Mouse (Mus musculus): ENCODE results near the gene Htr2b.

Htr2b gene

GRCm38 (mm10) chr1:86094413-86094812 is 17.4 kb downstream of the Htr2b start:
- no peak for DNase-seq (ENCODE audit: low read depth, low spot score)

DNA sequence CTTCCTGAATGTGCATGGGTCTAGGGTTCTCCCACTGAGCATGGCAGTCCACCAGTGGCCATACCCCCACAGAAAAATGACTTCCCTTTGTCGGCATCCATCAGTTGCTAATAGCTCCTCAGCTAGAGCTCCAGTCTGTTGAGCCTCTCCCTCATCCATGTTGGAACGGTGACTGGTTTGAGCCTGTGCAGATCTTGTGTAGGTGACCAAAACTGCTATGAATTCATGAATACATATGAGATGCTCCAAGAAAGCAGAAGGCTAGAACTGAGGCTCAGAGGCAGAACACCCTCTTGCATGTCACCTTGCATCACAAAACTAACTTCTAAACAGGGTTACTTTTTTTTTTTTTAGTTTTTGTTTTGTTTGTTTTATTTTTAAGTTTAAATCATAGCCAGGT is 35.2 kb downstream of the Htr2b start:
- no peak for DNase-seq (ENCODE audit: low read depth, low spot score)

GRCm38 (mm10) chr1:86064271-86064991 is 47.3 kb downstream of the Htr2b start, which contains the start of gene Psmd1:
Gene Psmd1 (plus strand): TSS chr1:86064387.
- DNase-seq (ENCODE audit: low read depth, low spot score): peak; percentile 90

DNA sequence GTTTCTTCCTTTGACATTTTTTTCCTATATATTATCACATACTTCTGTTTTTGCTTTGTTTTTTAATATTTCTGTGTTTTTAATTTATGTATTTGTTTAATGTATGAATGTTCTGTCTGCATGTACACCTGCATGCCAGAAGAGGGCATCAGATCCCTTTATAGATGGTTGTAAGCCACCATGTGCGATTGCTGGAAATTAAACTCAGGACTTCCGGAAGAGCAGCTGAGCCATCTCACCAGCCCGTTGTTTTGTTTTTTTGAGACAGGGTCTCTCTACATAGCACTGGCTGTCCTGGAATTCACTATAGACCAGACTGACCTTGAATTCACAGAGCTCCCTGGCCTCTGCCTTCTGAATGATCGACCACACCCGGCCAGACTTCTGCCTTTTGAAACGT is 49.2 kb downstream of the Htr2b start:
- DNase-seq (ENCODE audit: low read depth, low spot score): no peak

DNA sequence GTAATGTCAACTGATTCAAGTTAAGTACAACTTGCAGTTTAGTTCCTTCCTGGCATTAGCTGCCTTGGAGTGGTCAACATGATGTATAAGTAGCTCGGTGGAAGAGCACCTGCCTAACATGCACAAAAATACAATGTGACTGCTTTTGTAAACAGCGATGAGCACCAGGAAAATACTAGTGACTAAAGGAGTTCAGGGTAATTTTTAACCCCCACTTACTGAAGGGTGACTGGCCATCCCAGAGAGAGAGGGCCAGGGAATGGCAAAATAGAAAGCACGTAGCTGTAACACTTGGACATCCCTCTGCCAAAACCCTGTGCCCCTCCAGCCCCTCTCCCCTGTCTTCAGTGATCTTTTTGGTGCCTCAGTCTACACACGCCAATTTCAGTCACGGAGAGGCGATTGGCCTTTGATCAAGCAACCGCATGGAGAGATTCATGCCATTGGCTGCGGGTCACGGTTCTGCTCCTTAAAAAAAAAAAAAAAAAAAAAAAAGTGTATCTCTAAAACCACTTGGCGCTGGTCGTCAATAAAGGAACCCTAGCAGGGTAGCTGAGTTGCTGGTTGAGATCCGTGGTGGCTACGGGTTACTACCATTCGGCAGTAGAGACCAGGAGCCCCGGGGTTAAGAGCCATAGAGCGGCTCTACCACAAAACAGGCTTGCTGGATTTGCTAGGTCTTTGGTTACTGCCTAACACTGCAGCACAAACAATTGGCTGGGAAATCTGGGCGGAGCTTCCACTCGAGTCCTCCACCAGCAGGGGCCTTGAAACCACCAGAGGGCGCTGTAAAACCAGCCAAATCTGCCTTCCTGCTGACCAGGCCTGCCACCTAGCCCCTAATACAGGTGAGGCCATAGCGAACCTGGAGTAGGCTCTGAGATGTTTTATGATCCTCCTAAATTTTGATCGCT is 52.7 kb downstream of the Htr2b start:
- peak; percentile 76 for DNase-seq (ENCODE audit: low read depth, low spot score)

- DNase-seq (ENCODE audit: low read depth, low spot score): no peak
Measured at GRCm38 (mm10) chr1:86056284-86056683, 55.5 kb downstream of the Htr2b start.

GRCm38 (mm10) chr1:86054943-86055342 is 56.8 kb downstream of the Htr2b start:
- DNase-seq (ENCODE audit: low read depth, low spot score): no peak

DNA sequence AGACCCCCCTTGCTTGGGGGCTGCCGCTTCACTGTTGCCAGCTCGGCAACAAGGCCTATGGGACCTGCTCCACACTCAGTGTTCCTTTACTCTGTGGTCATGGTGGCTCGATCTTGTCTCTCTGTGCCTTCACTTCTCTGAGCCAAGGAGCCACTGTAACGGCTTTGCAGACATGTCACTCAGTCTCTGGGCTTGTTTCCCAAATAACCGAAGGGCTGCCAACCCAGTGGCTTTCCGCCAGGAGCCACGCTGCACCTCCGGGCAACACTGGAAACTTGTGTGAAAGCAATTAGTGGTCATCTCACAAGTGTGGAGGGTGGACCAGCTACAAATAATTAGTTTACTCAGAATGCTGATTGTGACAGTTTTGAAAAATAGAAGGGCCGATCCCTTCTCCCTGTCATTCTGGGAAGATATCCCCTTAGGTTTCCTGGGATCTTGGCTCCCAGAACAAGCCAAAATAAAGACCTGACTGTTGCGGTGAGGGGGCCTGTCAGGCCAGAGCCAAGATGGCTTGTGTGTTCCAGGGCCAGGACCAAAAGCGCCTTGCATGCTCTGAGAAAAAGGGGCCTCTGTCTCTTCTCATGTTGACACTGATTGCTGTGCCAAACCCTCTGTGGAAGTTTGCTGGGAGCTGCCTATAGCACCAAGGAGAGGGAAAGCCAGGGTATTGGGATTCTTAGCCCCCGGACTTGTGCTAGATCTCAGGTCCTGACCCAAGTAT is 58.4 kb downstream of the Htr2b start:
- no peak for DNase-seq (ENCODE audit: low read depth, low spot score)
